Mouse (Mus musculus) small intestine, adult 2 months (tissue): Measurements from ENCODE around the gene 1700029I15Rik.

ENCODE experiments used
- CTCF ChIP-seq: fragments of 200-500 bp; IDR thresholded peaks from 2 replicates; pipeline ENCODE4 v1.5.1; 2012; ENCODE audit warnings: low read depth, mild to moderate bottlenecking, control low read depth, inconsistent platforms, low read length, moderate library complexity, mixed read lengths; ENCODE audit not compliant: insufficient replicate concordance, insufficient read length; ENCODE audit errors: extremely low read depth
- POLR2A ChIP-seq: fragments of 200-500 bp; IDR thresholded peaks from 2 replicates; pipeline ENCODE4 v1.6.1; 2012; ENCODE audit warnings: low read depth, mild to moderate bottlenecking, control low read depth, inconsistent platforms, low read length, moderate library complexity

DNA sequence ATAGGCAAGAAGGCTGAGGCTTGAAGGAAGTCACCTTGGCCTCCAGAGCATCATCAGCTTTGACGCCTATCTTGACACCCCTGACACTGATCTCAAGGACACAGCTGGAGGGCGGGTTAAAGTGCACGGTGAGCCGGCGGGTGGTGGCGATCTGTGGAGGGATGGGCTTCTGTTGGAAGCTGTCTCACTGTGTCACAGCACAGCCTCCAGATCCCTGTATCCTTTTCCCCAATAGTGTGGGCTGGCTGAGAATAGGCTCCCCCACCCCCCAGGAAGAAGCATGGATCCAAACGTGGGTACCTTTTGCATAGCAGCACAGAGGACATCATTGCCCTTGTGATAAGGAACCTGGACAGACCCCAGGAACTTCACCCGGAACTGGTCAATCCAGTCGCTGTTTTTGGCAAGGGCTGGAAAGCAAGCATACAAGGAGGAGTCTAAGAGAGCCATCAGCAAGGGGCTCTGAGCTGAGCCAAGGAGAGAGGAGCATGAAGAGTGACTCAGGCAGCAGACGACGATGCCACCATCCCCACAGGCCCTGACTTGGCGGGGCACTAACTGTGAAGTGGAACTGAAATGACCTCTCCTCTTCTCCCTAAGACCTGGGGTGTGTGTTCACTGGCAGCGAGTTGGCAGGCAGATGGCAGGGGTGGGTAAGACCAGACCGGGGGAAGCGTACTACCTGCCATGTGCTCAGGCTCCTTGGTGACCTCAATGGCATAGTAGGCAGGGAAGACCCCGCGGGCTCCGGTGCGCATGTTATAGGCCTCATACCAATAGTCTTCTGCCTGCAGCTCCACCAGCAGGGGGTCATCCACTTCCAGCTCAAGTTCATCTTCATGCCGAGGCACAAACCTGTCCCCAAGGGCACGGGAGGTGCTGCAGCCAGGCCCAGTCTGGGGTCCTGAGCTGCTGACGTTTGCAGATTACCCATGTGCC lies 3.0 kb downstream of the 1700029I15Rik start:
- TF ChIP-seq POLR2A (no peak), CTCF (no peak)
